Mouse (Mus musculus): ENCODE results near the gene Gm49711. TPM values are rescaled to one million over a fixed set of nuclear protein-coding genes. Genes with fewer than 3 reads are reported as not detected.

Gm49711 gene
- not detected in 2 replicates for polyA plus RNA-seq (2015; fragmentation: Nextera tagmentation; extraction: Ambion mirVana)

- Histone ChIP-seq H3K27me3 (peaks cover 10% of the 10 kb centered on the region; the same call in 1 of the 2 replicates), H3K9me3 (replicated peaks) (no peaks in the 10 kb centered on the region), H3K9ac (peak within 1 kb of the TSS; percentile 67), H3K27ac (replicated peaks) (peak within 1 kb of the TSS; percentile 49; the same call in 1 of the 2 replicates), H3K4me3 (replicated peaks) (peak within 1 kb of the TSS; percentile 79), H3K4me1 (replicated peaks) (peaks cover 19% of the 10 kb centered on the region), H3K36me3 (replicated peaks) (0 out of 2 replicates have a peak, but pooled peaks cover 4% of the 10 kb centered on the region), H3K4me2 (peak within 1 kb of the TSS; percentile 98)
- WGBS (ENCODE audit: insufficient replicate concordance), result under 1% methylated on average over 98 of the region's 99 CpGs
- ATAC-seq (ENCODE audit: insufficient read depth), result peak; percentile 87
Measured at GRCm38 (mm10) chr16:92057852-92058643, at the start of gene Gm49711, which contains the start of the genes Mrps6 and Slc5a3. Gm49711 (plus strand) TSS chr16:92058316. Mrps6 (plus strand) TSS chr16:92058270. Slc5a3 (plus strand) TSS chr16:92058322.

- Histone ChIP-seq H3K36me3 (replicated peaks) (no peaks in the 10 kb centered on the region), H3K4me1 (replicated peaks) (no peaks in the 10 kb centered on the region), H3K27ac (replicated peaks) (no peak overlapping the region), H3K4me2 (no peak overlapping the region), H3K27me3 (no peaks in the 10 kb centered on the region), H3K4me3 (replicated peaks) (no peak overlapping the region), H3K9ac (no peak overlapping the region), H3K9me3 (replicated peaks) (no peaks in the 10 kb centered on the region)
- 70% methylated on average over 2 of the region's 2 CpGs for WGBS (ENCODE audit: insufficient replicate concordance)
- no peak for ATAC-seq (ENCODE audit: insufficient read depth)
Measured at GRCm38 (mm10) chr16:92009586-92009985, 48.5 kb upstream of the Gm49711 start.

- no peaks in the 10 kb centered on the region for H3K36me3 ChIP-seq (replicated peaks)
- no peak for ATAC-seq (ENCODE audit: insufficient read depth)
- 51% methylated on average over 8 of the region's 8 CpGs for WGBS (ENCODE audit: insufficient replicate concordance)
- H3K9ac ChIP-seq, result no peak overlapping the region
- no peaks in the 10 kb centered on the region for H3K9me3 ChIP-seq (replicated peaks)
- peaks cover 5% of the 10 kb centered on the region; the same call in 1 of the 2 replicates for H3K27me3 ChIP-seq
- H3K4me1 ChIP-seq (replicated peaks), result no peaks in the 10 kb centered on the region
- H3K4me2 ChIP-seq, result no peak overlapping the region
- H3K27ac ChIP-seq (replicated peaks), result no peak overlapping the region
- no peak overlapping the region for H3K4me3 ChIP-seq (replicated peaks)
Measured at GRCm38 (mm10) chr16:92016792-92017191, 41.3 kb upstream of the Gm49711 start.

- H3K4me2 ChIP-seq, result peak overlapping the region; percentile 53
- no peak overlapping the region for H3K9ac ChIP-seq
- H3K27ac ChIP-seq (replicated peaks), result no peak overlapping the region
- no peaks in the 10 kb centered on the region for H3K9me3 ChIP-seq (replicated peaks)
- no peaks in the 10 kb centered on the region for H3K36me3 ChIP-seq (replicated peaks)
- ATAC-seq (ENCODE audit: insufficient read depth), result no peak
- WGBS (ENCODE audit: insufficient replicate concordance), result 6% methylated on average over 26 of the region's 26 CpGs
- no peaks in the 10 kb centered on the region for H3K4me1 ChIP-seq (replicated peaks)
- H3K27me3 ChIP-seq, result peaks cover 5% of the 10 kb centered on the region; the same call in 1 of the 2 replicates
- peak overlapping the region; percentile 26 for H3K4me3 ChIP-seq (replicated peaks)
Measured at GRCm38 (mm10) chr16:92019141-92020118, 38.7 kb upstream of the Gm49711 start.

GRCm38 (mm10) chr16:92021656-92022400 lies 36.3 kb upstream of the Gm49711 start:
- Histone ChIP-seq H3K36me3 (replicated peaks) (no peaks in the 10 kb centered on the region), H3K4me1 (replicated peaks) (no peaks in the 10 kb centered on the region), H3K9ac (no peak overlapping the region), H3K4me3 (replicated peaks) (no peak overlapping the region), H3K9me3 (replicated peaks) (no peaks in the 10 kb centered on the region), H3K27ac (replicated peaks) (no peak overlapping the region), H3K27me3 (peaks cover 5% of the 10 kb centered on the region; the same call in 1 of the 2 replicates), H3K4me2 (no peak overlapping the region)
- ATAC-seq (ENCODE audit: insufficient read depth), result no peak
- 44% methylated on average over 12 of the region's 12 CpGs for WGBS (ENCODE audit: insufficient replicate concordance)

GRCm38 (mm10) chr16:92022494-92023283 lies 35.4 kb upstream of the Gm49711 start:
- ATAC-seq (ENCODE audit: insufficient read depth), result no peak
- Histone ChIP-seq H3K4me1 (replicated peaks) (no peaks in the 10 kb centered on the region), H3K27ac (replicated peaks) (no peak overlapping the region), H3K9ac (no peak overlapping the region), H3K4me3 (replicated peaks) (no peak overlapping the region), H3K27me3 (peaks cover 5% of the 10 kb centered on the region; the same call in 1 of the 2 replicates), H3K9me3 (replicated peaks) (no peaks in the 10 kb centered on the region), H3K36me3 (replicated peaks) (no peaks in the 10 kb centered on the region), H3K4me2 (no peak overlapping the region)
- 36% methylated on average over 20 of the region's 20 CpGs for WGBS (ENCODE audit: insufficient replicate concordance)

GRCm38 (mm10) chr16:92033286-92033685 lies 24.8 kb upstream of the Gm49711 start:
- 60% methylated on average over 3 of the region's 3 CpGs for WGBS (ENCODE audit: insufficient replicate concordance)
- no peak overlapping the region for H3K4me2 ChIP-seq
- no peak for ATAC-seq (ENCODE audit: insufficient read depth)
- no peaks in the 10 kb centered on the region for H3K36me3 ChIP-seq (replicated peaks)
- no peaks in the 10 kb centered on the region for H3K27me3 ChIP-seq
- H3K4me3 ChIP-seq (replicated peaks), result no peak overlapping the region
- no peak overlapping the region for H3K9ac ChIP-seq
- no peaks in the 10 kb centered on the region for H3K9me3 ChIP-seq (replicated peaks)
- no peaks in the 10 kb centered on the region for H3K4me1 ChIP-seq (replicated peaks)
- no peak overlapping the region for H3K27ac ChIP-seq (replicated peaks)

- H3K9me3 ChIP-seq (replicated peaks), result no peaks in the 10 kb centered on the region
- H3K27me3 ChIP-seq, result no peaks in the 10 kb centered on the region
- H3K4me3 ChIP-seq (replicated peaks), result no peak overlapping the region
- H3K36me3 ChIP-seq (replicated peaks), result no peaks in the 10 kb centered on the region
- 52% methylated on average over 5 of the region's 5 CpGs for WGBS (ENCODE audit: insufficient replicate concordance)
- H3K27ac ChIP-seq (replicated peaks), result no peak overlapping the region
- ATAC-seq (ENCODE audit: insufficient read depth), result no peak
- H3K4me1 ChIP-seq (replicated peaks), result no peaks in the 10 kb centered on the region
- H3K9ac ChIP-seq, result no peak overlapping the region
- no peak overlapping the region for H3K4me2 ChIP-seq
Measured at GRCm38 (mm10) chr16:92034676-92035075, 23.4 kb upstream of the Gm49711 start.

GRCm38 (mm10) chr16:92036701-92037100 lies 21.4 kb upstream of the Gm49711 start:
- Histone ChIP-seq H3K4me2 (no peak overlapping the region), H3K9ac (no peak overlapping the region), H3K27me3 (no peaks in the 10 kb centered on the region), H3K36me3 (replicated peaks) (no peaks in the 10 kb centered on the region), H3K9me3 (replicated peaks) (no peaks in the 10 kb centered on the region), H3K4me3 (replicated peaks) (no peak overlapping the region), H3K27ac (replicated peaks) (no peak overlapping the region), H3K4me1 (replicated peaks) (no peaks in the 10 kb centered on the region)
- WGBS (ENCODE audit: insufficient replicate concordance), result 39% methylated on average over 8 of the region's 8 CpGs
- no peak for ATAC-seq (ENCODE audit: insufficient read depth)

Measured in liver, embryonic 15.5 days (tissue).